Mouse (Mus musculus) stomach, postnatal 0 days (tissue): ENCODE results near the gene Efcab8. TPM values are rescaled to one million over a fixed set of nuclear protein-coding genes. Genes with fewer than 3 reads are reported as not detected.
A peak's percentile ranks its signal among the peaks of the same experiment; 100 is the strongest.

Experiments
- ATAC-seq: fragments of 200-750 bp; cut with Nextera tagmentation; 2 replicates; pipeline ENCODE4 v1.8.0; 2017; ENCODE audit not compliant: low FRiP score, low TSS enrichment
- DNase-seq: peaks from one replicate; pipeline ENCODE4 v3.0.0-alpha.2; 2016; ENCODE audit warnings: low spot score
- H3K27ac ChIP-seq: fragments of 300-500 bp; sonication (generic); replicated peaks from 2 replicates; pipeline ENCODE4 v1.5.1; 2014; ENCODE audit warnings: mild to moderate bottlenecking, control low read depth
- H3K27me3 ChIP-seq: fragments of 300-500 bp; sonication (generic); 2 replicates; pipeline ENCODE4 v1.6.1; 2014; ENCODE audit warnings: low read length; ENCODE audit not compliant: control insufficient read depth, insufficient read depth
- H3K36me3 ChIP-seq: fragments of 300-500 bp; sonication (generic); 2 replicates; pipeline ENCODE4 v1.6.1; 2014; ENCODE audit warnings: low read length, mixed read lengths; ENCODE audit not compliant: control insufficient read depth, insufficient read depth
- H3K4me1 ChIP-seq: fragments of 300-500 bp; sonication (generic); replicated peaks from 2 replicates; pipeline ENCODE4 v1.6.1; 2014; ENCODE audit warnings: antibody characterized with exemption; ENCODE audit not compliant: control insufficient read depth, insufficient read depth
- H3K4me2 ChIP-seq: fragments of 300-500 bp; sonication (generic); replicated peaks from 2 replicates; pipeline ENCODE4 v1.6.1; 2014; ENCODE audit warnings: low read depth, mild to moderate bottlenecking, control low read depth, moderate library complexity
- H3K4me3 ChIP-seq: fragments of 300-500 bp; sonication (generic); 2 replicates; pipeline ENCODE4 v1.5.1; 2014; ENCODE audit warnings: low read depth, low read length, control low read depth
- H3K9ac ChIP-seq: fragments of 300-500 bp; sonication (generic); 2 replicates; pipeline ENCODE4 v1.6.1; 2014; ENCODE audit warnings: mild to moderate bottlenecking, low read length, control low read depth, mixed read lengths
- H3K9me3 ChIP-seq: fragments of 300-500 bp; sonication (generic); 2 replicates; pipeline ENCODE4 v1.6.1; 2016; ENCODE audit warnings: low read length; ENCODE audit not compliant: control insufficient read depth
- CTCF ChIP-seq: IDR thresholded peaks from 2 replicates; pipeline ENCODE4 v1.5.1; 2016; ENCODE audit warnings: antibody characterized with exemption, low read depth, mild to moderate bottlenecking, moderate library complexity
- EP300 ChIP-seq: optimal IDR thresholded peaks from 2 replicates; pipeline ENCODE3; 2016; ENCODE audit warnings: antibody characterized with exemption
- WGBS: fragments of 180-500 bp; shearing (Covaris S2); extraction: QIAGEN DNeasy Blood & Tissue Kit; methylation state at CpG from one replicate; pipeline ENCODE4 v1.1.7; 2014; 5-methylcytosine and 5-hydroxymethylcytosine counted together
- polyA plus RNA-seq: library from polyadenylated mRNA; unstranded; fragments of >200 nt; fragmentation: Nextera tagmentation; extraction: Ambion mirVana; gene quantifications from 2 replicates; pipeline ENCODE4 v1.2.1, GENCODE M21; 2015

Efcab8 gene
- polyA plus RNA-seq = 0.16 and 0.18 TPM in 2 replicates

DNA sequence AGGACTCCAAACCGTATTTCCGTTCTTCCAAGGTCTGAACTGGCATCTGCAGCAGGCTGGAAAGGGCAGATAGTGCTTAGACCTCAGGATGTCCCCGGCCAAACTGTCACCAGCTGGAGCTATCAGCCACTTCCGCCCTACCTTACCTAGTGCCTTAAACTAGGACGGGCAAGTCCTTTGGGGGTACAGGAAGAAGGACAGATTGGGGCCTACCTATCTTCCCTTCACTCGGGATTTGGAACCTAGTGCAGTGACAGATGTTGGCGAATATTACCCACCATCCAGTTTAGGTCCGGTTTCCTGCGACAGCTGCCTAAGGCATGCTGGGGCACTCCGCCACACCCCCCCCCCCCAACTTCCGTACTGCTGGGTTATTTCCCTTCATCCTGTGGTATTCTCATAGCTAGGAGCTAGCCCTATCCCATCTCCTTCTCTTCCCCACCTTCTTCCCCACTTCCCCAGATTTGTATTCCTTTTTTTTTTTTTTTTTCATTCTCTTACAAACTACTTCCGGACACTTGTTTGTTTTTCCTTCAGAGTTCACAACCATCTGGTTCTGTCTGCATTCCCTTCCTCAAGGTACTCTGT, at the start of gene Efcab8:
Efcab8 (plus strand) TSS at position 538 of the 588 bp plus-strand sequence.
- no peaks in the 10 kb centered on the region for H3K27me3 ChIP-seq
- peak within 1 kb of the TSS; percentile 23 for H3K4me3 ChIP-seq
- no peaks in the 10 kb centered on the region for H3K4me1 ChIP-seq
- 36% methylated on average over 11 of the region's 12 CpGs for WGBS
- no peaks in the 10 kb centered on the region for H3K9me3 ChIP-seq
- peak within 1 kb of the TSS; percentile 62 for H3K4me2 ChIP-seq
- DNase-seq = no peak
- ATAC-seq = peak; percentile 33; the same call in 1 of the 2 replicates
- H3K9ac ChIP-seq = peak within 1 kb of the TSS; percentile 31; the same call in 1 of the 2 replicates
- H3K36me3 ChIP-seq = no peaks in the 10 kb centered on the region
- TF ChIP-seq CTCF = no peak
- TF ChIP-seq EP300 = no peak
- H3K27ac ChIP-seq = no peak within 1 kb of the TSS

DNA sequence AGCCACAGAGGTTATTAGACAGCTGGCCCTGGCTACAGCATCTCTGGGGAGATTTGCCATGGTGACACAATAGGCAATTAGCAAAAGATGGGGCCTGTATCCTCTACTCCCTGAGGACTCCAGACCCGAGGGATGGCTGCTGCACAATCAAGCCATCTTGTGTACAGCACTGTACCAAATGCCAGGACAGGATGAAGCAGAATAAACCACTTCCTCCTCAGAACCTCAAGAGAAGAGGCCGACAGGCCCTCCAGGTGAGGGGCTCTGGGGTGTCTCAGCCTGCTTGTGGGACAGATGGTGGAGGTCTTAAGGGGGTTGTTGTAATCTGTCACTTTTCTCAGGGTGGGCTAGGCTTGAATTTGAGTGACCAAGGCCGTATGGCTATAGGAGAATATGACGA, 45.7 kb upstream of the Efcab8 start:
- no peak overlapping the region for H3K4me3 ChIP-seq
- no peaks in the 10 kb centered on the region for H3K27me3 ChIP-seq
- H3K27ac ChIP-seq = no peak overlapping the region
- 73% methylated on average over 4 of the region's 4 CpGs for WGBS
- DNase-seq (no peak), ATAC-seq (no peak)
- TF ChIP-seq EP300 (no peak), CTCF (no peak)
- H3K4me1 ChIP-seq = no peaks in the 10 kb centered on the region
- H3K9me3 ChIP-seq = no peaks in the 10 kb centered on the region
- no peak overlapping the region for H3K4me2 ChIP-seq
- no peaks in the 10 kb centered on the region for H3K36me3 ChIP-seq
- H3K9ac ChIP-seq = no peak overlapping the region

DNA sequence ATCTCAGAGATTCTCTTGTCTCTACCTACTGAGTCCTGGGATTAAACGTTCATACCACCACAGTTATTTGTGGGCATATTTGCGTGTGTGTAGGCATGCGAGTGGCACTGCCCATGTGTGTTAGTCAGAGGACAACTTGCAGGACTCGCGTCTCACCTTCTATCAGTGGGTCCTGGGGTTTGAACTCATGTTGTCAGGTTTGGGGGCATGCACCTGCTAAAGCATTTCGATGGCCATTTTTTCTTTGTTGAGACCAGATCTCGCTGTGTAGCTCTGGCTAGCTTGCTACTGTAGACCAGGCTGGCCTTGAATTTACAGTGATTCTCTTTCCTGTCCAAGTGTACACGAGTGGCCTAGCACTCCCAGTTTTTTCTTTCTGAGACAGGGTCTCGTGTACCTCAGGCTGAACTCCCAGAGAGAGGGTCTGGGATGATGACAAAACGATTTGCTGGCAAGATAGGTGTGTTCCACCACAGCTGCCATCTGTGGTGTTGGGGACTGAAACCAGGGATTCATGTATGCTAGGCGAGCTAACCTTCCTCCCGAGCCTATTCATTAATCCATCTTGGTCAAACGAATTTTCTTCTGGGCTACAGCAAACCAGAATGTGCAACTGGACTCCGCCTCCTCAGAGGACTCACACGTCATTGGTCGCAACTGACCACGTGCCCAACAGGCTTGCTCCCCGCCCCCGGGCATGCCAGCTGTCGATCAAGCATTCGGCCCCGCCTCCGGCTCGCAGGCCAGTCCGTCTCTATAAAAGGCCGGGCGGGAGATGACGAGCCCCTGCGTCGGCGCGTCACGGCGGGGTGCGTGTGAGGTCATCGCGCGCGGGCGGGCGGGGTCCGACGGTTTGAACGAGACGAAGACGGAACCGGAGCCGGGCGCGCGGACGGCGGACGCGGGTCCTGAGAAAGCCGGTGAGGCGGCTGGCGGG, 39.0 kb upstream of the Efcab8 start, which contains the start of gene Mapre1:
Mapre1 (plus strand) TSS at position 775 of the 937 bp plus-strand sequence.
- peak; percentile 99 for ATAC-seq
- no peaks in the 10 kb centered on the region for H3K9me3 ChIP-seq

DNA sequence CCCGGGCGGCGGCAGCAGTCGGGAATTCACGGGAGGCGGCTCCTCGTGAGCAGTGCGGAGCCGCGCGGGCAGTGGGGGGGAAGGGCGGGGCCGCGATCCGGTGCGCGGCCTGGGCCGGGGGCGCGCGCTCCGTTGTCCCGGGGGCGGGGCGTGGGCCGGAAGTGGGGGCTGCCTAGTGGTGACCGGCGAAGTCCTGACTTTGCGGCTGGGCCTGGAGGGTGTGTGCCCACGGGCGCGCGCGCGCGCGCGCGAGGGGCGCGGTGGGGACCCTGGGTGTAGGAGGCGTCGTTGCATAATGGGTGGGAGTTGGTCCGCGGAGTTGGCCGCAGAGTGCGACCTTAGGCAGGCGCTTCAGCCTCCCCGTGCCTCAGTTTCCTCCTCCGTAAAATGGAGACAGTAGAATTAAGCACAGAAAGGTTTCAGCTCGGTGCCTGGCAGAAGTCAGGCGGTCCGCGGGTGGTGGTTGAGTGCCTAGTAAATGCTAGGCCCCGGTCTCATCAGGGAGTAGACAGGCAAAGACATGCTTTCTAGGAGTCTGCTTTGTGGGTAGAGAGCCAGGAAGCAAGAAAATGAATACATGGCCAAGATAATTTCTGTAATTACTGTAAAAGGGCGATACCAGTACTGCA, 38.2 kb upstream of the Efcab8 start:
- Histone ChIP-seq H3K27ac (peak overlapping the region; percentile 93), H3K9ac (peak overlapping the region; percentile 95), H3K36me3 (no peaks in the 10 kb centered on the region), H3K4me1 (no peaks in the 10 kb centered on the region), H3K4me2 (peak overlapping the region; percentile 62), H3K9me3 (no peaks in the 10 kb centered on the region), H3K4me3 (peak overlapping the region; percentile 88), H3K27me3 (no peaks in the 10 kb centered on the region)
- DNase-seq (no peak), ATAC-seq (peak; percentile 82)
- 2% methylated on average over 28 of the region's 56 CpGs for WGBS
- TF ChIP-seq CTCF (no peak), EP300 (no peak)

More for the DNA sequence above, 39.0 kb upstream of the Efcab8 start, which contains the start of gene Mapre1:
- Histone ChIP-seq H3K27ac (peak within 1 kb of the TSS; percentile 93), H3K4me2 (peak within 1 kb of the TSS; percentile 62), H3K27me3 (no peaks in the 10 kb centered on the region), H3K4me1 (no peaks in the 10 kb centered on the region), H3K9ac (peak within 1 kb of the TSS; percentile 95), H3K36me3 (no peaks in the 10 kb centered on the region), H3K4me3 (peak within 1 kb of the TSS; percentile 88)
- WGBS = 10% methylated on average over 58 of the region's 58 CpGs
- DNase-seq = peak; percentile 100
- TF ChIP-seq EP300 (no peak), CTCF (no peak)

DNA sequence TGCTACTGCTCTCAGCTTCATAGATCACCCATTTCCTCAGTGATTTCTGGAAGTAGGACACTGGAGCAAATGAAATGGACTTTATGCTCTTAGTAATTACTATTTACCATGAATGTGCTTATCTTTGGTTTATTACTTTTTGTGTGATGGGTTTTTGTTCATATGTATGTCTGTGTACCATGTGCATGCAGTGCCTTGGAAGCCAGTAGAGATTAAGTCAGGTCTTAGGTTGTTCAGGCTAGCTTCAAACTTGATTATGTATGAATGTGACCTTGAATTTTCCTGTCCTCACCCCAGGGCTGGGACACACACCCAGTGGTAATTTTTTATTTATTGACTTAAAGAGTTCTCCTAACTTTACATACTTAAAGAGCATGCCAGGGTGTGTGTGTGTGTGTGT, 31.7 kb upstream of the Efcab8 start:
- TF ChIP-seq CTCF (no peak), EP300 (no peak)
- DNase-seq = no peak
- H3K4me3 ChIP-seq = no peak overlapping the region
- no peaks in the 10 kb centered on the region for H3K27me3 ChIP-seq
- H3K4me1 ChIP-seq = no peaks in the 10 kb centered on the region
- H3K9me3 ChIP-seq = no peaks in the 10 kb centered on the region
- ATAC-seq = no peak
- H3K9ac ChIP-seq = no peak overlapping the region
- no peak overlapping the region for H3K27ac ChIP-seq
- no peak overlapping the region for H3K4me2 ChIP-seq
- H3K36me3 ChIP-seq = no peaks in the 10 kb centered on the region
